8 mouse cellular contexts compared by ENCODE assay signal in genomic region chr6:71989647-71990351, GRCm38 (mm10).
DNase-seq lines count a peak whose midpoint lies in the region; ATAC-seq lines count a peak whose summit lies in the region.

No protein-coding gene starts in this region.

- ATAC-seq in monocyte, adult 5-6 weeks (replicated peaks; ENCODE audit: insufficient number of reproducible peaks, low FRiP score, low TSS enrichment, poor library complexity, severe bottlenecking) = peak; percentile 78
- no peak for ATAC-seq in activated CD4-positive, CD25-positive, alpha-beta regulatory T cell, adult 4 months

- DNase-seq in adrenal gland, postnatal 36 days = peak; percentile 39 to 48
- no peak for DNase-seq in adrenal gland, postnatal 4 days (ENCODE audit: low spot score in 2 of 2)
- peak; percentile 98 for DNase-seq in 3T3-L1 (ENCODE audit: low read depth, low spot score)
- DNase-seq in fibroblast of lung, adult 2 months (ENCODE audit: low read depth) = peak; percentile 83
- peak; percentile 29 for DNase-seq in kidney, postnatal 14 days
- no peak for DNase-seq in right cerebral cortex, postnatal 4 days

Comparison
In these comparisons a context has a peak if more than half of its experiments do, and no peak if none do; other contexts are left out.
1. DNase-seq: peak in adrenal gland, postnatal 36 days (2 of 2), 3T3-L1 (single experiment), fibroblast of lung, adult 2 months (single experiment) and kidney, postnatal 14 days (single experiment); none in adrenal gland, postnatal 4 days (0 of 2) and right cerebral cortex, postnatal 4 days (single experiment).